Mouse (Mus musculus) CH12F3 (cell line): ENCODE measurements around the gene Klhl32.

Experiments used
- in situ Hi-C: fragments of 300-500 bp; cut with MboI; formaldehyde crosslinking; loops from 2 replicates; pipeline ENCODE4 v1.14.3; 2020; ENCODE audit warnings: low sequenced_read_pairs

Klhl32 gene

GRCm38 (mm10) chr4:24642306-24642705 lies 208.6 kb downstream of the Klhl32 start:
- in situ Hi-C loops = no loop called here

DNA sequence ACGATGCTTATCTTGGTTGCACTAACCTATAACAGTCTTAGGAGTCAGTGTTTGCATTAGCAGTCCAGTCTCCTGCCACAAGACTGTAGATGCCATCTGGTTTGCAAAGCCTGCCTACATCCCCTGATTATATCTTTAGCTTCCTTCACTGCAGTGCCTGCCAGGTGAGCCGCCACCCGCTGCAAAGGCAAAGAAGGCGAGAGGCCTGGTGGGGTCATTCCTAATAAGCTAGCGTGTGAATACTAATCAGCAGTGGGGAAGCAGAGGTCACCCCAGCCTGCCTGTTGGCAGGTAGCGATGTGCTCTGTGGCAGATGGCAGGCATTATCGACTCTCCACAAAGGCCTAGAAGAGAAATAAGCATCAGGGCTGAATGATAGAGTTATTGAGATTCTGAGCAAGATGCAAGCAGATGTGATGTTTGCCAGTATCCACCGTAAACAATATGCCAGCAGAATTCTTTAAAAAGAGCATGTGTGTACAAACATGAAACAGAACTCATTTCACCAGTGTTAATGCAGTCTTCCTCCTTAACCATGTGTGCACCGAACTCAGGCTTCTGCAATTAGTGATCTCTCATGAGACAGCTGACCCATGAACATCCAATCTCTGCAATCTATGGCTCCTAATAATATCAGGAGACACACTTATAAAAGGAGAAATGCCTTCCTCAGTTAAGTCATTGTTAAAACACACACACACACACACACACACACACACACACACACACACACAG lies 219.6 kb downstream of the Klhl32 start:
- in situ Hi-C loops = no loop called here

GRCm38 (mm10) chr4:24630430-24630829 lies 220.5 kb downstream of the Klhl32 start:
- in situ Hi-C loops = no loop called here

- in situ Hi-C loops = no loop called here
Observed at GRCm38 (mm10) chr4:24627871-24628270, 223.1 kb downstream of the Klhl32 start.

DNA sequence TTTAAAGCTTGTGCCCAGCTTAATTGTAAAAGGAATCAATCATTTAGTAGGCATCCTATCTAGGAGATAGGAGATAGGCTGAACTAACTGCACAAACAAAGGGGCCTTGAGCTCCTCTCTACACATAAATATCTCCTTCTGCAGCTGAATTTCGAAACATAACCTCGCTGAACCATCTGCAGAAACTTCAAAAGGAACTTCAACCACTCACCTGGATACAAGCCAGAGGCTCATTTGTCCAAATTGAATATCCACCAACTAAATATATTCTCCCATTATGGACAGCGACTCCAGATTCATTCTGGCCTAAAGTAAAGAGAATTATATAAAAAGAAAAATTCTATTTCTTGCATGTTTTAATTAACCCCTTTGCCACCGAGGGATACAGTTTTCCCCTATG lies 224.2 kb downstream of the Klhl32 start:
- in situ Hi-C loops = no loop called here

- in situ Hi-C loops = no loop called here
Observed at GRCm38 (mm10) chr4:24625951-24626584, 224.9 kb downstream of the Klhl32 start.

DNA sequence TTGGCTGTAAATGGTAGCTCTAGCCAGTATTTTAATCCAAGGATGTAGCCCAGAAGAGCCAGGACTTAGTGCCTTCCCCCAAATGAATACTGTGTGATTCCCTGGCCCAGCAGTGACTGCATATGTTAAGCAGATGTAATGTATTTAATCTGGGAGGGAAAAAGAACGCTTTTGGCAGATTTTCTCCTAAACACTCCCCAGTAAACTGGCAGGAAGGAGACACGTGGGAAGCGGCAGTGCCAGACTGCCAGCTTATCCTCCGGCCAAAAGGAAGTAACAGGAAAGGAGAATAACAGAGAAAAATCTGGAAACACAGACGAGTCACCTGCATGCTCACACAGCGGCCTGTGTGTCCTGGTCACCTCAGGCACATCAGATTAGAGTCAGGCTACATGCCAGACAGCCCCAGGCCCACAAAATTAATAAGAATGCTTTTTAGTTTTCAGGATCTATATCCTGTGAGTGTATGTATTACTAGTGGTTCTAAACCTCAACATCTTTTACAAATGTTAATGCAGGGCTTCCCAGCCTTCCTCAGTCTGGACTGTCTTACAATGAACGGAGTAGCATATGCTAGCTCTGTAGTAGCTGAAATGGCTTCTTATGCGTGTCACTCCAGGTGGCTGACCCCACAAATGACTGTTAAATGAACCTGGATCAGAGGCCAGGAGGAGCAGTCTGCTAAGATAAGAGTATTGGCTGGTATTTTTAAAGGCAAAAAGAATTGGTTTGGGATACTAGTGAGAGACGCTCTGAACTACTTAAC lies 229.3 kb downstream of the Klhl32 start:
- in situ Hi-C loops = no loop called here

DNA sequence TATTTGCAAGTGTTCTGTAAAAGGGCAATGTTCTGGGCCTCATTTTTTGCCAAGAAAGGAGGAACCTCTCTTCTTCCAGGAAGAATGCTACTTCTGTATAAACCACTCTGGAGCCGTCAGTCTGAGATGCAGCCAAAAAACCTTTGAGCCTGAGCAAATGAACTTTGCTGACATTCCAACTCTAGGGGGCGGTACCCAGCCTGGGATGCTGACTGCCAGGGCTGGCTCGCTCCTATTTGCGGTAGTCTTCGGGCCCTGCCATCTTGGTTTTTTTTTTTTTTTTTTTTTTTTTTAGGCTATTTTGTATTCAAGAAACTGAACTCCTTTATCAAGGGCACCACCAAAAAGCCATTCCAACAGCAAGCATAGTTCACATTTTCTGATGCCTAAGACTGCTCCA lies 230.5 kb downstream of the Klhl32 start:
- in situ Hi-C loops = no loop called here

DNA sequence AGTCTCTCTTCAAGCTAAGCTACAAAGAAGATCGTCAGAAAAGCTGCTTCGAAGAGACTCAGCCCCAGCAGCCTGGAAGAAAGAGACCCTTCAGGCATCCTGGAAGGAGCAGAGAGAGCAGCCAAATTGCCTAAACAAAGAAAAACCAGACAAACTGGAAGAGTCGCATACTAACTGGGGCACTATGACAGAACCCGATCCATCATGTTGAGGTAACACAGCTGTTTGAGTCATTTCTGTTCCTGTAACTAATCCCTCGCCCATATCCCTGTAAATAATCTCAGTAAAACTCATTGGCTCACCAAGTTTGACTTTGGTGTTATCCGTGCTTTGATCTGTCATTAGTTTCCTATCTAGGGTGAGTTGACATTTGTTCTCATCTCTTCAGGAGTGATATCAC lies 230.9 kb downstream of the Klhl32 start:
- in situ Hi-C loops = no loop called here

- in situ Hi-C loops = no loop called here
Observed at GRCm38 (mm10) chr4:24609564-24609963, 241.4 kb downstream of the Klhl32 start.

DNA sequence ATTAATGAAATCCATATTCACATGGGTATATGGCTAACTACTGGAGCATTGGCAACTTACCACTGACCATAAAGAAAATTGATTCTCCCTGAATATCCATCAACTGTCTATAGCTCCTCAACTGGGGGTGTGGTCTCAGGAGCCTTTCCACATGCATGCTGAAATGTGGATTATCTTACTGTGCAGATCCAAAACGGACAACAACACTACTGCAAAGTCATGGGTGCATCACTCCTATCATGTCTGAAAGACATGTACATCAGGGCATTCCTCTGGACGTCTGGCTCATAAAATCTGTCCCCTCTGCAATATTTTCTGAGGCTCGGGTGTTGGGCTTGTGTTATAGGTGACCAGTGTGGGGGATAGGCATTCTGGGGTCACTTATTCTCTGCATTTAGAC lies 241.8 kb downstream of the Klhl32 start:
- in situ Hi-C loops = no loop called here

GRCm38 (mm10) chr4:24601711-24602110 lies 249.2 kb downstream of the Klhl32 start:
- in situ Hi-C loops = no loop called here

DNA sequence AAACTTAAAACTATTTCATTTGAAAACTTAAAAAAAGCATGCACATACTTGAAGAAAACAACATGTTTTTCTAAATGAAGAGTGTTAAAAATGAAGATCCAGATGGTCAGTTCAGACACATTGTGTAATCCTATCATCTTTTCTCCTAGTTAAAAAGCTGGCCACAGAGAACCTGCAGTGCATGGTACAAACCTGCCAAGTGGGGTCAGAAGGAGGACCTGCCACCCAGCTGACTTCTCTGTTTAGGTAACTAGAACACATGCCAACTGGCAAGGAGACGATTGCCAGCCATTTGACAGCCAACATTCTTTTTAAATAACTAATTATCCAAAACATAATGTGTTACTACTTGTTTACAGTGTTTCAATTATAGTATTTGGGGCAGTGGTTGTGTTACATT lies 252.3 kb downstream of the Klhl32 start:
- in situ Hi-C loops = no loop called here

DNA sequence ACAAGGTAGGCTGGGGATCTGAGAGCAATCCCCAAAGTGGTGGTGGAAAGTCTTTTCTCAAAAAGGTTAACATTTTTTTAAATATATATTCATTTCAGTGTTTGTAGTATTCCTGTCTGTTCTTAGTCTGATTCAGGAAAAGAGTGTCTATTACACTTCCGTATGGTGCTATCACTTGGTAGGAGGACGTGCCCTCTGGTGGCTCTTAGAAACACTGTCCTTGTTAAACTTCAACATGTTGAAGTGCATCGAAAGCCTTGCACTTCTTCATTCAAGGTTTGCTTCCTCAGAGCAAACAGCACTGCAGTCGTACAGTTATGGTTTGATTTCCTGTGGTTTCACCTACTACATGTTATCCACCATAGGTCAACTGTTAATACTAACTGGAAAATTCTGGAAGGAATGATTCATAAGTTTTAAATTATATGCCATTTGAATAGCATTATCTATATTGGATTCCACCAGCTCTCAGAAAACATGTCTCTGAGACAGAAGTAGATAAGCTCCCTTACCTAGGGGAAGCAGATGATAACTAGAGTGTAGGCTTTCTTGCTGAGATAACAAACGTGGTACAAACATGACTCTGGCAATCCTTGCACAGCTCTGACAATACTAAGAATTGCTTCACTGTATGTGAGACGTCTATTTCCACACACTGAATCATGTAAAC lies 253.8 kb downstream of the Klhl32 start:
- in situ Hi-C loops = no loop called here

- in situ Hi-C loops = no loop called here
Observed at GRCm38 (mm10) chr4:24594824-24595223, 256.1 kb downstream of the Klhl32 start.

- in situ Hi-C loops = no loop called here
Observed at GRCm38 (mm10) chr4:24583997-24584396, 266.9 kb downstream of the Klhl32 start.

GRCm38 (mm10) chr4:24582295-24582694 lies 268.6 kb downstream of the Klhl32 start:
- in situ Hi-C loops = no loop called here

GRCm38 (mm10) chr4:24577594-24577993 lies 273.3 kb downstream of the Klhl32 start:
- in situ Hi-C loops = no loop called here

DNA sequence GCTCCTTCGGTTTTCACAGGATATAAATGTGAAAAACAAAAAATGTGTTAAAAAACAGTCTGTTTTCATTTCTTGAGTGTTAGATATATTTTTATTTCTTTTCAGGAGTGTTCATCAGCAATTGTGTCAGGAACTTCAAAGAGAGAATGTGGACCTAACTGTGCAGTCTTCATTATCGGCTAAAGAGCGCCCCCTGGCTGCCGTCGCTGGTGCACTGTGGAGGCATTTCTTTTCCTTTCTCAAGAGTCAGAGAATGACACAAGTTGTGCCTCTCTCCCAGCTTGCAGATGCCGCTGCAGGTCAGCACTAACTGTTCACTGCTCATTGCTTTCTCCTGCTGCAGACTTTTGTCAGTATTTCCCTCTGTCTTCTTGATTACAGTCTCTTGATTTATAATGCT lies 276.6 kb downstream of the Klhl32 start:
- in situ Hi-C loops = no loop called here

GRCm38 (mm10) chr4:24568989-24569556 lies 281.9 kb downstream of the Klhl32 start:
- in situ Hi-C loops = no loop called here

- in situ Hi-C loops = no loop called here
Observed at GRCm38 (mm10) chr4:24568026-24568425, 282.9 kb downstream of the Klhl32 start.
